Mouse (Mus musculus) kidney, adult 2 months (tissue): ENCODE results near the gene Prrt1. TPM values are rescaled to one million over a fixed set of nuclear protein-coding genes. Genes with fewer than 3 reads are reported as not detected.

Experiments used
- DNase-seq: peaks from one replicate; pipeline ENCODE4 v3.0.0; 2021
- H3K27ac ChIP-seq: fragments of 200-500 bp; 2 replicates; pipeline ENCODE4 v1.5.1; 2012; ENCODE audit warnings: low read depth, low read length, control low read depth, inconsistent platforms; ENCODE audit not compliant: insufficient read depth
- H3K27me3 ChIP-seq: fragments of 200-500 bp; replicated peaks from 2 replicates; pipeline ENCODE4 v1.6.1; 2012; ENCODE audit warnings: mild to moderate bottlenecking, moderate library complexity, low read length, inconsistent platforms; ENCODE audit not compliant: control insufficient read depth, insufficient read depth
- H3K36me3 ChIP-seq: fragments of 200-500 bp; 2 replicates; pipeline ENCODE4 v1.6.1; 2012; ENCODE audit warnings: mild to moderate bottlenecking, moderate library complexity, low read length, inconsistent platforms; ENCODE audit not compliant: control insufficient read depth, insufficient read depth
- H3K4me1 ChIP-seq: fragments of 200-500 bp; 2 replicates; pipeline ENCODE4 v1.6.1; 2011; ENCODE audit warnings: low read length; ENCODE audit not compliant: control insufficient read depth, insufficient read depth
- H3K4me3 ChIP-seq: fragments of 200-500 bp; 2 replicates; pipeline ENCODE4 v1.5.1; 2011; ENCODE audit warnings: mild to moderate bottlenecking, low read depth, low read length, control low read depth; ENCODE audit not compliant: insufficient read depth
- CTCF ChIP-seq: fragments of 200-500 bp; conservative IDR thresholded peaks from 2 replicates; pipeline ENCODE4 v1.5.1; 2011; ENCODE audit warnings: low read depth, mild to moderate bottlenecking, control low read depth, low read length, moderate library complexity, mixed read lengths; ENCODE audit not compliant: insufficient read depth, insufficient read length
- POLR2A ChIP-seq: fragments of 200-500 bp; IDR thresholded peaks from one replicate; pipeline ENCODE4 v1.6.1; 2011; ENCODE audit warnings: low read depth, low read length, control low read depth
- WGBS: fragments of 180-500 bp; shearing (Covaris S2); methylation state at CpG from one replicate; pipeline ENCODE4 v1.1.7; 2018; 5-methylcytosine and 5-hydroxymethylcytosine counted together
- polyA plus RNA-seq: library from polyadenylated mRNA; depleted of rRNA; stranded (reverse); fragments of >200 nt; gene quantifications from 2 replicates; pipeline ENCODE4 v1.2.3, GENCODE M21; 2012

Prrt1 gene
- polyA plus RNA-seq, 1 experiment = 2.7 TPM

- DNase-seq = peak; percentile 22
- H3K27me3 ChIP-seq = no peaks in the 10 kb centered on the region
- 6% methylated on average over 32 of the region's 32 CpGs for WGBS
- H3K36me3 ChIP-seq = no peaks in the 10 kb centered on the region
- peak overlapping the region; percentile 67 for H3K4me3 ChIP-seq
- TF ChIP-seq CTCF (no peak), POLR2A (no peak)
- peaks cover 32% of the 10 kb centered on the region for H3K4me1 ChIP-seq
- no peak overlapping the region for H3K27ac ChIP-seq
These were observed 22.9 kb upstream of the Prrt1 start for GRCm38 (mm10) chr17:34606186-34607039.

- TF ChIP-seq POLR2A = no peak
- no peak for TF ChIP-seq CTCF
- no peaks in the 10 kb centered on the region for H3K27me3 ChIP-seq
- no peaks in the 10 kb centered on the region for H3K36me3 ChIP-seq
- DNase-seq = peak; percentile 38
- H3K27ac ChIP-seq = no peak overlapping the region
- 42% methylated on average over 7 of the region's 7 CpGs for WGBS
- H3K4me3 ChIP-seq = no peak overlapping the region
- peaks cover 23% of the 10 kb centered on the region for H3K4me1 ChIP-seq
These were observed 21.3 kb upstream of the Prrt1 start for GRCm38 (mm10) chr17:34607997-34608396.

- TF ChIP-seq CTCF (no peak), POLR2A (no peak)
- H3K4me1 ChIP-seq = peaks cover 16% of the 10 kb centered on the region
- DNase-seq = no peak
- no peaks in the 10 kb centered on the region for H3K27me3 ChIP-seq
- H3K27ac ChIP-seq = no peak overlapping the region
- no peak overlapping the region for H3K4me3 ChIP-seq
- 89% methylated on average over 8 of the region's 8 CpGs for WGBS
- H3K36me3 ChIP-seq = no peaks in the 10 kb centered on the region; the same call in 1 of the 2 replicates
These were observed 18.3 kb upstream of the Prrt1 start for GRCm38 (mm10) chr17:34611050-34611449.

GRCm38 (mm10) chr17:34613054-34613645 is 16.2 kb upstream of the Prrt1 start:
- WGBS = 79% methylated on average over 11 of the region's 11 CpGs
- no peak for DNase-seq
- Histone ChIP-seq H3K36me3 (no peaks in the 10 kb centered on the region; the same call in 1 of the 2 replicates), H3K4me3 (no peak overlapping the region), H3K4me1 (peaks cover 8% of the 10 kb centered on the region), H3K27ac (no peak overlapping the region), H3K27me3 (no peaks in the 10 kb centered on the region)
- TF ChIP-seq CTCF = no peak
- no peak for TF ChIP-seq POLR2A

- H3K4me1 ChIP-seq = peaks cover 3% of the 10 kb centered on the region; the same call in 1 of the 2 replicates
- H3K36me3 ChIP-seq = no peaks in the 10 kb centered on the region; the same call in 1 of the 2 replicates
- WGBS = 86% methylated on average over 10 of the region's 10 CpGs
These were observed 15.5 kb upstream of the Prrt1 start for GRCm38 (mm10) chr17:34613830-34614229.

GRCm38 (mm10) chr17:34615871-34616270 is 13.5 kb upstream of the Prrt1 start, which contains the start of gene Egfl8:
Egfl8 (minus strand) TSS chr17:34615971.
- H3K27me3 ChIP-seq = no peaks in the 10 kb centered on the region
- H3K36me3 ChIP-seq = no peaks in the 10 kb centered on the region; the same call in 1 of the 2 replicates
- WGBS = 67% methylated on average over 6 of the region's 6 CpGs
- DNase-seq = no peak
- H3K4me1 ChIP-seq = no peaks in the 10 kb centered on the region
- no peak within 1 kb of the TSS for H3K4me3 ChIP-seq
- TF ChIP-seq CTCF (no peak), POLR2A (no peak)
- H3K27ac ChIP-seq = peak within 1 kb of the TSS; percentile 27; the same call in 1 of the 2 replicates

More at GRCm38 (mm10) chr17:34613830-34614229, 15.5 kb upstream of the Prrt1 start:
- no peaks in the 10 kb centered on the region for H3K27me3 ChIP-seq
- TF ChIP-seq POLR2A (no peak), CTCF (no peak)
- no peak for DNase-seq
- no peak overlapping the region for H3K27ac ChIP-seq
- no peak overlapping the region for H3K4me3 ChIP-seq

GRCm38 (mm10) chr17:34618999-34619398 is 10.3 kb upstream of the Prrt1 start:
- H3K4me1 ChIP-seq = no peaks in the 10 kb centered on the region
- 17% methylated on average over 6 of the region's 6 CpGs for WGBS
- DNase-seq = peak; percentile 84
- no peak overlapping the region for H3K27ac ChIP-seq
- H3K36me3 ChIP-seq = peaks cover 5% of the 10 kb centered on the region; the same call in 1 of the 2 replicates
- H3K4me3 ChIP-seq = no peak overlapping the region
- TF ChIP-seq CTCF (peak; percentile 88), POLR2A (no peak)
- H3K27me3 ChIP-seq = no peaks in the 10 kb centered on the region
